Mouse (Mus musculus) urinary bladder, postnatal 10 days (tissue): Measurements from ENCODE around the gene Flot2.

Source experiments
- DNase-seq: peaks from one replicate; pipeline ENCODE4 v3.0.0; 2022; ENCODE audit warnings: low spot score

The Flot2 gene

DNA sequence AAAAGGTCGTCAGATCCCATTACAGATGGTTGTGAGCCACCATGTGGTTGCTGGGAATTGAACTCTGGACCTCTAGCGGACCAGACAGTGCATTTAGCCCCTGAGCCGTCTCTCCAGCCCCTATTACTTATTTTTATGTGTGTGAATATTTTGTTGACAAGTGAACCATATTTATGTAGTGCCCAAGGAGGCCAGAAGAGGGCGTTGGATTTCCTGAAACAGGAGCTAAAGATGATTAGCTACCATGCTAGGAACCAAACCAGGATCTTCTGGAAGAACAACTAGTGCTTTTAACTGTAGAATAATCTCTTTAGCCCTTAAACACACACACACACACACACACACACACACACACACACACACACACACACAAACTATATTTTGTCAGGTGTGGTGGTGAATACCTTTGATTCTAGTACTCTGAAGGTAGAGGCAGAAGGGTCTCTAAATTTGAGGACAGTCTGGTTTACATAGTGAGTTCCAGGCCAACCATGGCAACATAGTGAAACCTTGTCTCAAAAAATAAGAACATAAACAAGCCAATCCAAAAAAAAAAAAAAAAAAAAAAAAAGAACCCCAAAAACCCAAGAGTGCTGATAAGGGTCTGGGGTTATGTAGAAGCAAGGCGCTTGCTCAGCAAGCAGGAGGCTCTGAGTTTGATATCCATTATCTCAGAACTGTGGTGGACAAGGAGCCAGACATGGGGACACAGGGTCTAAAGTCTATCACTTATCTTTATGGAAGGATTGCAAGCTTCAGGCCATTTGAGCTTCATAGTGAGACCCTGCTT, 65.4 kb downstream of the Flot2 start:
- no peak for DNase-seq

DNA sequence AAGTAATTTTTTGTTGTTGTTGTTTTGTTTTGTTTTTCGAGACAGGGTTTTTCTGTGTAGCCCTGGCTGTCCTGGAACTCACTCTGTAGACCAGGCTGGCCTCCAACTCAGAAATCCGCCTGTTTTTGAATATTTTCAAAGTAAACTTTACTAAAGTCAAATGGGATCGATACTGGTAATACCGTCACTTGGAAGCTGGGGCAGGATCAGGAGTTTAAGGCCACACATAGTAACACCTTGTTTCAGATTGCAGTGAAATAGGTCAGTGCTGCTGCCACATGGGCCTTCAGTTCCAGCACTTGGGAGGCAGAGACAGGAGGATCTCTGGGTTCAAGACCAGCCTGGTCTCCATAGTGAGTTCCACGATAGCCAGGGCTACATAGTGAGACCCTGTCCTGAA, 66.8 kb downstream of the Flot2 start:
- DNase-seq: no peak
